Mouse (Mus musculus) bone marrow macrophage, adult 2 months (primary cell): Measurements from ENCODE around the gene Ramp2.

ENCODE experiments used
- CTCF ChIP-seq: IDR thresholded peaks from 2 replicates; pipeline ENCODE4 v1.5.1; 2012; ENCODE audit warnings: low read depth, mild to moderate bottlenecking, low read length, moderate library complexity
- POLR2A ChIP-seq: IDR thresholded peaks from 2 replicates; pipeline ENCODE4 v1.6.1; 2012; ENCODE audit warnings: mild to moderate bottlenecking, low read depth, low read length, borderline replicate concordance

GRCm38 (mm10) chr11:101232010-101232839 lies 13.6 kb upstream of the Ramp2 start:
- no peak for TF ChIP-seq CTCF
- no peak for TF ChIP-seq POLR2A
